Mouse (Mus musculus) E14TG2a.4 (cell line): Measurements from ENCODE around the gene Ccdc78.

Experiments used
- CTCF ChIP-seq: conservative IDR thresholded peaks from 2 replicates; pipeline ENCODE4 v1.5.1; 2014; ENCODE audit warnings: low read length
- NANOG ChIP-seq: IDR thresholded peaks from 2 replicates; pipeline ENCODE4 v1.6.1; 2014; ENCODE audit warnings: borderline replicate concordance, low read length, mixed read lengths
- POU5F1 ChIP-seq: IDR thresholded peaks from 2 replicates; pipeline ENCODE4 v1.6.1; 2014; ENCODE audit warnings: low read length, borderline replicate concordance

DNA sequence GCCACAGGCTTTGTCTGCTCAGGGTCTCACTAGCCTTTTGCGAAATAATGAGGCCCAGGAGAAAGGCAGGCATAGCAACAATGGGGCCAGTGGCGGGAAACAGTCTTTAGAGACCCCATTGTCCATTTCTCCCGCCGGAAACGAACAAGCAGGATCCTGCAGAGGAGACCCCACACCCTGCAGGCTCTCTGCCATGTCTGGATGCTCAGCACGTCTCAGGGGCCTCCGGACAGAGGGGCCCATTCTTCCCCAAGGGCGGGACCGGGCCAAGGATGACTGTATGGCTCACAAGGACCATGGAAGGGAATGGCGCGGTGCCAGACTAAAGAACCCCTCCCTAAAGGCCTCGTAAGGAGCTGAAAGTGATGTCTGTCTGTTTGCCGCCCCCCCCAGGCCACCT, 7.8 kb downstream of the Ccdc78 start:
- TF ChIP-seq CTCF (no peak), POU5F1 (no peak), NANOG (no peak)
